Mouse (Mus musculus) MEL (cell line): Measurements from ENCODE around the gene Itgb2l.

ENCODE experiments used
- CHD1 ChIP-seq: IDR thresholded peaks from 2 replicates; pipeline ENCODE4 v1.6.1; 2012; ENCODE audit warnings: low read depth, mild to moderate bottlenecking, inconsistent platforms, low read length, improper control_type of control experiment
- CTCF ChIP-seq, 3 experiments: IDR thresholded peaks in 2 of 3; conservative IDR thresholded peaks in 1 of 3; 2 replicates each; pipeline ENCODE4 v1.5.1; 2011 to 2012; ENCODE audit warnings: low read length in 3 of 3, low read depth in 2 of 3, mild to moderate bottlenecking in 2 of 3, improper control_type of control experiment in 1 of 3, inconsistent platforms in 1 of 3, mixed read lengths in 1 of 3, moderate library complexity in 1 of 3; ENCODE audit not compliant: control insufficient read depth in 1 of 3, insufficient read depth in 1 of 3, poor library complexity in 1 of 3, severe bottlenecking in 1 of 3
- NRF1 ChIP-seq: IDR thresholded peaks from 2 replicates; pipeline ENCODE4 v1.6.1; 2014; ENCODE audit warnings: low read depth, mild to moderate bottlenecking, inconsistent platforms, low read length, improper control_type of control experiment, moderate library complexity; ENCODE audit not compliant: poor library complexity, insufficient read depth, severe bottlenecking
- POLR2A ChIP-seq, 2 experiments: IDR thresholded peaks; 2 replicates each; pipeline ENCODE4 v1.6.1; 2011 to 2012; ENCODE audit warnings: low read length in 2 of 2, mild to moderate bottlenecking in 2 of 2, control low read depth in 1 of 2, improper control_type of control experiment in 1 of 2, low read depth in 1 of 2, moderate library complexity in 1 of 2; ENCODE audit not compliant: control insufficient read depth in 1 of 2, insufficient read depth in 1 of 2, poor library complexity in 1 of 2
- RCOR1 ChIP-seq: IDR thresholded peaks from 2 replicates; pipeline ENCODE4 v1.6.1; 2012; ENCODE audit warnings: low read depth, mild to moderate bottlenecking, inconsistent platforms, low read length, improper control_type of control experiment
- TAL1 ChIP-seq: IDR thresholded peaks from 2 replicates; pipeline ENCODE4 v1.6.1; 2012; ENCODE audit warnings: mild to moderate bottlenecking, inconsistent platforms, low read length, moderate library complexity, mixed read lengths

- TF ChIP-seq CTCF (IDR thresholded peaks at IDR 0.05 in 2 of 3, conservative IDR thresholded peaks at IDR 0.05 in 1 of 3; ENCODE audit: control insufficient read depth in 1 of 3, insufficient read depth in 1 of 3, low read depth in 2 of 3, low read length in 3 of 3, poor library complexity in 1 of 3, severe bottlenecking in 1 of 3) (no peak), CHD1 (no peak), POLR2A (IDR thresholded peaks at IDR 0.05; ENCODE audit: control insufficient read depth in 1 of 2, insufficient read depth in 1 of 2, low read depth in 1 of 2, low read length in 2 of 2, poor library complexity in 1 of 2) (no peak), NRF1 (no peak), RCOR1 (no peak), TAL1 (no peak)
These were observed 15.9 kb upstream of the Itgb2l start for GRCm38 (mm10) chr16:96459356-96459755.
